In the genomic region with DNA sequence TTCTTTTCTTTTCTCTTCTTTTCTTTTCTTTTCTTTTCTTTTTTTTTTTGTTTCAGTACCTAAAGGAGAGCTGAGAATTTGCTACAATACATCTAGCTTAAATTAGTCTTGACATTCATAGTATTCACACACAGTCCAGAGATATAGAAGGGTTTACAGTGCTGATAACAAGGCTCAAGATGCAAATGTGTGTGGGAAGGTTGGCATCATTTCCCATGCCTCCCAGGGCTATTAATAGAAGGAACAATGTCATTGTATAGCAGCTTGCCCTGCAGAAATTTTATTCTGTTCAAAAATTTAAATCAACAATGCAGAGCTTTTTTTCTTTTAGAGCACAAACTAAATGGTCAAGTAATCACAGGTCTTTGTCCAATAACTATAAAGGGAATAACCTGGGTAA, we compare ENCODE assay signal across 26 mouse cellular contexts.
"Had no signal": no experiment of that assay in that cellular context is flagged by ENCODE, and none has a peak within 500 bp of the region (broad histone marks: within the 10 kb centered on the region; RNA-seq: fewer than 3 reads in every experiment).

No protein-coding gene starts in this region.

- H3K4me2 ChIP-seq: heart, embryonic 11.5 days; hindbrain, embryonic 12.5 days; hindbrain, embryonic 14.5 days; kidney, embryonic 15.5 days; limb, embryonic 13.5 days; limb, embryonic 15.5 days; liver, embryonic 12.5 days had no signal

- ATAC-seq: hindbrain, embryonic 16.5 days; intestine, embryonic 16.5 days; liver, embryonic 12.5 days had no signal

- H3K9ac ChIP-seq: hindbrain, embryonic 12.5 days; hindbrain, embryonic 14.5 days; kidney, embryonic 15.5 days; limb, embryonic 13.5 days; limb, embryonic 15.5 days; liver, embryonic 12.5 days; liver, embryonic 14.5 days had no signal

- H3K36me3 ChIP-seq: hindbrain, embryonic 10.5 days; hindbrain, embryonic 12.5 days; kidney, embryonic 15.5 days; limb, embryonic 13.5 days; limb, embryonic 15.5 days; liver, embryonic 12.5 days had no signal

- H3K4me3 ChIP-seq: gastrocnemius, adult 2 months; heart, adult 2 months; hindbrain, embryonic 10.5 days; hindbrain, embryonic 12.5 days; kidney, embryonic 15.5 days; layer of hippocampus, adult 2 months; left cerebral cortex, adult 2 months; limb, embryonic 13.5 days; limb, embryonic 15.5 days; liver, embryonic 12.5 days had no signal

- H3K27ac ChIP-seq: gastrocnemius, adult 2 months; heart, adult 2 months; hindbrain, embryonic 10.5 days; hindbrain, embryonic 12.5 days; hindbrain, embryonic 14.5 days; kidney, embryonic 15.5 days; kidney, postnatal 0 days; layer of hippocampus, adult 2 months; left cerebral cortex, adult 2 months; limb, embryonic 13.5 days; limb, embryonic 15.5 days; liver, embryonic 12.5 days; liver, embryonic 14.5 days had no signal

- H3K4me1 ChIP-seq: hindbrain, embryonic 10.5 days; hindbrain, embryonic 12.5 days; kidney, embryonic 15.5 days; limb, embryonic 13.5 days; limb, embryonic 15.5 days; liver, embryonic 12.5 days had no signal

- H3K9me3 ChIP-seq: hindbrain, embryonic 10.5 days; hindbrain, embryonic 12.5 days; kidney, embryonic 15.5 days; limb, embryonic 13.5 days; limb, embryonic 15.5 days; liver, embryonic 12.5 days had no signal

- H3K27me3 ChIP-seq: hindbrain, embryonic 12.5 days; kidney, embryonic 15.5 days; limb, embryonic 13.5 days; limb, embryonic 15.5 days; liver, embryonic 12.5 days had no signal

- DNase-seq: gastrocnemius, adult 2 months; gastrocnemius, postnatal 10 days; gastrocnemius, postnatal 25 days; heart, adult 2 months; heart, postnatal 10 days; heart, postnatal 4 days; kidney, adult 11 months; kidney, adult 2 months; kidney, adult 9 months; kidney, postnatal 14 days; kidney, postnatal 36 days; layer of hippocampus, postnatal 36 days had no signal
